Mouse (Mus musculus): Measurements from ENCODE around the gene Abcc8. TPM values are rescaled to one million over a fixed set of nuclear protein-coding genes. Genes with fewer than 3 reads are reported as not detected.

Abcc8 gene
- polyA plus RNA-seq (2012; fragmentation: generic; extraction: Trizol) = not detected
- long read RNA-seq, experiment 1 = 0 reads
- long read RNA-seq, experiment 2 = 0 reads

DNA sequence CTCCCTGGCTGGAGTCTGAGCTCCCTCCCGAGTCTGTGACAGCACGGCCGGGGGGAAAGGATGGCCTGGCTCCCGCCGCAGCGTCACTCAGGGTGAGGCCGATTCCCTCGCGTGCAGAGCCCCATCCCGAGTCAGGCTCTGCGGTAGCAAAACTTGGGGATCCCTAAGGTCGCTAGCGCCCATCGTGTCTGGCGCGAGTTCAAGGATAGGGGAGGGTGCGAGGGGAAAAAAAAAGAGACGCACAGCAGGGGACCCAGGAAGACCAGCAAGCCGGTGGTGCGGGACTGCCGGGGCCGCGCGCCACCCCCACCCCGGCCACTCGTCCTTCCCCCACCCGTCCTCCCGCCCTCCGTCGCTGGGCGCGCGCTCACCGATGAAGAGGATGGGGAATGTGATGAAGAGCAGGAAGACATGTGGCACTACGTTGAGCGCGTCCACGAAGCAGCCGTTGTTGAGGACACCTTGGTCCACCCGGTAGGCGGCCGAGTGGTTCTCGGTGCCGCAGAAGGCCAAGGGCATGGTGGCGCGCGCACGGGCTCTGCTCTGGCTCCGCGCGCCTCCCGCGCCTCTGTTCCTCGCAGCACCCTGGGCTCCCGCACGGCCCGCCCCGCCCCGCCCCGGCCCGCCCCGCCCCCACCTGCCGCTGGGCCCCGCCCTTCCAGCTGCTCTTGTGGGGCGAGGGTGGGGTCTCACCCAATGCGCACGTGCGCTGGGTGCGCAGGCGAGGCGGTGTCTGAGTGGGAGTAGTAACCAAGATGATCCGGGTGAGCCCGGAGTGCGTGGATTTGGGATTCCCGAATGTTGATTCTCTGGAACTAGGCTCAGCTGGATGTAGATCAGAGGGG lies at the start of gene Abcc8:
Gene Abcc8 (minus strand): TSS at position 603 of the 845 bp plus-strand sequence.
- no peak within 1 kb of the TSS for H3ac ChIP-seq (ENCODE audit: control insufficient read depth, insufficient read length, low read depth)
- H3K27me3 ChIP-seq (ENCODE audit: control insufficient read depth, insufficient read depth, insufficient read length) = peaks cover 52% of the 10 kb centered on the region
- no peak within 1 kb of the TSS for H3K4me3 ChIP-seq (ENCODE audit: insufficient read depth, poor library complexity, severe bottlenecking)
- TF ChIP-seq MYOG (IDR thresholded peaks at IDR 0.05; ENCODE audit: control insufficient read depth, extremely low read depth, insufficient read length) (no peak), CEBPB (IDR thresholded peaks at IDR 0.05; ENCODE audit: low read depth) (no peak), MYOD1 (IDR thresholded peaks at IDR 0.05; ENCODE audit: control insufficient read depth, insufficient read length, low read depth) (no peak), USF1 (IDR thresholded peaks at IDR 0.05; ENCODE audit: low read depth) (no peak), MAX (IDR thresholded peaks at IDR 0.05) (no peak)
- no peaks in the 10 kb centered on the region for H3K79me2 ChIP-seq (ENCODE audit: control insufficient read depth, insufficient read depth)
- H3K36me3 ChIP-seq (ENCODE audit: control insufficient read depth, insufficient read depth) = no peaks in the 10 kb centered on the region
- H3K79me3 ChIP-seq (ENCODE audit: low read depth) = no peaks in the 10 kb centered on the region

DNA sequence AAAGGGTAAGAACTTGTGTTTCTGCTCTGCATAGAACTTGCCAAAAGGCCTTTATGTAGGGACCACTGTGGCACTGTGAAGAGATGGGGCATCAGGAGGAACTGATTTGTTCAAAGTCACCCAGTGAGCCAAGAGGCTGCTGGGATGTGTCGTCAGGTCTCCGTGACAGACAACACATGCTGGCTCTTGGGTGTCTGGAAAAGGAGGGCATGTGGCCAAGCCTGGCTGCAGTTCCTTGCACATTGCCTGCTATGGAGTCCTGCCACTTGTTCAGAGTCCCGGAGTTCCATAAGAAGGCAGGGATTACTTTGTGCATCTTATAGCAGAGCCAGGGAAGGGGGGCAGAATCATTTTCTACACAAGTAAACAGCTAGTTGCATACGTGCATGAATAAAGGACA lies 47.1 kb upstream of the Abcc8 start:
- H3K4me3 ChIP-seq (ENCODE audit: insufficient read depth, poor library complexity, severe bottlenecking) = no peak overlapping the region
- H3K79me2 ChIP-seq (ENCODE audit: control insufficient read depth, insufficient read depth) = no peaks in the 10 kb centered on the region
- H3ac ChIP-seq (ENCODE audit: control insufficient read depth, insufficient read length, low read depth) = no peak overlapping the region
- H3K79me3 ChIP-seq (ENCODE audit: low read depth) = no peaks in the 10 kb centered on the region
- no peaks in the 10 kb centered on the region for H3K36me3 ChIP-seq (ENCODE audit: control insufficient read depth, insufficient read depth)
- TF ChIP-seq USF1 (IDR thresholded peaks at IDR 0.05; ENCODE audit: low read depth) = no peak
- peaks cover 61% of the 10 kb centered on the region for H3K27me3 ChIP-seq (ENCODE audit: control insufficient read depth, insufficient read depth, insufficient read length)

DNA sequence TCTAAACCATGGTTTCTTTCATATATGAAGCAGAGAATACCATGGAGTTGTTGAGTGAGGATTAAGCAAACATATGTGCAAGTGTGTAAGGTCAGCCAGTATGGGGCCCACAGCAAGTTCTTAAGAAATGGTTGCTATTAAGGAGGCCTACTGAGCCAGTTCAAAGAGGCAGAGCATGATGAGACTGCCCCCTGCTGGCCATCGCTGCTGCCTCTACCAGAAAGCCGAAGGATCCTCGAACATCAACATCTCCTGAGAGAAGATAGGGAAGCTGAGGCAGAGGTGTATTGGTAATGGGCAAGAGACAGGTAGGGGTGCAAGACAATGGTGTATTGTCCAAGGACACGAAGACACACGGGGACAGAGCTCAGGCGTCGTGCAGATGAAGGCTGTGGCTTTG lies 46.4 kb upstream of the Abcc8 start:
- TF ChIP-seq MYOD1 (IDR thresholded peaks at IDR 0.05; ENCODE audit: control insufficient read depth, insufficient read length, low read depth) (no peak), CTCF (IDR thresholded peaks at IDR 0.05; ENCODE audit: control insufficient read depth, insufficient read depth, insufficient read length) (peak; percentile 69)
- Histone ChIP-seq H3ac (ENCODE audit: control insufficient read depth, insufficient read length, low read depth) (no peak overlapping the region), H3K36me3 (ENCODE audit: control insufficient read depth, insufficient read depth) (no peaks in the 10 kb centered on the region), H3K27me3 (ENCODE audit: control insufficient read depth, insufficient read depth, insufficient read length) (peaks cover 66% of the 10 kb centered on the region), H3K79me2 (ENCODE audit: control insufficient read depth, insufficient read depth) (no peaks in the 10 kb centered on the region), H3K79me3 (ENCODE audit: low read depth) (no peaks in the 10 kb centered on the region), H3K4me3 (ENCODE audit: insufficient read depth, poor library complexity, severe bottlenecking) (no peak overlapping the region)

- Histone ChIP-seq H3K79me3 (ENCODE audit: low read depth) (no peaks in the 10 kb centered on the region), H3K4me3 (ENCODE audit: insufficient read depth, poor library complexity, severe bottlenecking) (no peak overlapping the region), H3K36me3 (ENCODE audit: control insufficient read depth, insufficient read depth) (no peaks in the 10 kb centered on the region), H3K27me3 (ENCODE audit: control insufficient read depth, insufficient read depth, insufficient read length) (peaks cover 66% of the 10 kb centered on the region), H3ac (ENCODE audit: control insufficient read depth, insufficient read length, low read depth) (no peak overlapping the region), H3K79me2 (ENCODE audit: control insufficient read depth, insufficient read depth) (no peaks in the 10 kb centered on the region)
- no peak for TF ChIP-seq MYOD1 (IDR thresholded peaks at IDR 0.05; ENCODE audit: control insufficient read depth, insufficient read length, low read depth)
- no peak for TF ChIP-seq USF1 (IDR thresholded peaks at IDR 0.05; ENCODE audit: low read depth)
- TF ChIP-seq MAX (IDR thresholded peaks at IDR 0.05) = no peak
- TF ChIP-seq FOSL1 (IDR thresholded peaks at IDR 0.05; ENCODE audit: insufficient read depth, low read length, poor library complexity, severe bottlenecking) = no peak
- TF ChIP-seq CEBPB (IDR thresholded peaks at IDR 0.05; ENCODE audit: low read depth) = no peak
- TF ChIP-seq CTCF (IDR thresholded peaks at IDR 0.05; ENCODE audit: control insufficient read depth, insufficient read depth, insufficient read length) = no peak
- TF ChIP-seq MYOG (IDR thresholded peaks at IDR 0.05; ENCODE audit: control insufficient read depth, extremely low read depth, insufficient read length) = no peak
These were observed 40.8 kb upstream of the Abcc8 start for GRCm38 (mm10) chr7:46220591-46221129.

DNA sequence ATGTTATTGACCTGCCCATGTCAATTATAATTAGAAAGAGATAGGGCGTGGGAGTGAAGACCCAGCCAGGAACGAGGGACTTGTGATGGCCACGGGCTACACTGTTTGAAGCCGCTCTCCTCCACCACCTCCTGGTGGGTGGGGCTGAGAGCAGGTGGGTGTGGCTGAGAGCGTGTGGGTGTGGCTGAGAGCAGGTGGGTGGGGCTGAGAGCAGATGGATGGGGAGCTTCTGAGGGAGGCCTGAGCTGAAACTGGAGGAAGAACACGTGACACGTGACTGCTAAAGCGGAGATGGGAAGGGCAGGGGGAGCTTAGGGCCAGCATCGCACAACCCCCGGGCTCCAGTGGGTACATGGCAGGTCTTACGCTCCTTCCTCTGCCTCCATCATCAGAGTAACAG lies 38.6 kb upstream of the Abcc8 start:
- H3K36me3 ChIP-seq (ENCODE audit: control insufficient read depth, insufficient read depth) = no peaks in the 10 kb centered on the region
- H3K27me3 ChIP-seq (ENCODE audit: control insufficient read depth, insufficient read depth, insufficient read length) = peaks cover 65% of the 10 kb centered on the region
- no peaks in the 10 kb centered on the region for H3K79me3 ChIP-seq (ENCODE audit: low read depth)
- no peak for TF ChIP-seq MAX (IDR thresholded peaks at IDR 0.05)
- TF ChIP-seq USF1 (IDR thresholded peaks at IDR 0.05; ENCODE audit: low read depth) = no peak
- no peak for TF ChIP-seq CTCF (IDR thresholded peaks at IDR 0.05; ENCODE audit: control insufficient read depth, insufficient read depth, insufficient read length)
- no peak for TF ChIP-seq CEBPB (IDR thresholded peaks at IDR 0.05; ENCODE audit: low read depth)
- TF ChIP-seq FOSL1 (IDR thresholded peaks at IDR 0.05; ENCODE audit: insufficient read depth, low read length, poor library complexity, severe bottlenecking) = no peak
- no peak for TF ChIP-seq MYOD1 (IDR thresholded peaks at IDR 0.05; ENCODE audit: control insufficient read depth, insufficient read length, low read depth)
- no peak for TF ChIP-seq MYOG (IDR thresholded peaks at IDR 0.05; ENCODE audit: control insufficient read depth, extremely low read depth, insufficient read length)
- H3ac ChIP-seq (ENCODE audit: control insufficient read depth, insufficient read length, low read depth) = no peak overlapping the region
- no peak overlapping the region for H3K4me3 ChIP-seq (ENCODE audit: insufficient read depth, poor library complexity, severe bottlenecking)
- H3K79me2 ChIP-seq (ENCODE audit: control insufficient read depth, insufficient read depth) = no peaks in the 10 kb centered on the region

GRCm38 (mm10) chr7:46216481-46216880 lies 36.6 kb upstream of the Abcc8 start:
- TF ChIP-seq MYOG (IDR thresholded peaks at IDR 0.05; ENCODE audit: control insufficient read depth, extremely low read depth, insufficient read length) (no peak), CEBPB (IDR thresholded peaks at IDR 0.05; ENCODE audit: low read depth) (no peak)
- H3ac ChIP-seq (ENCODE audit: control insufficient read depth, insufficient read length, low read depth) = no peak overlapping the region
- H3K79me2 ChIP-seq (ENCODE audit: control insufficient read depth, insufficient read depth) = no peaks in the 10 kb centered on the region
- H3K4me3 ChIP-seq (ENCODE audit: insufficient read depth, poor library complexity, severe bottlenecking) = no peak overlapping the region
- peaks cover 60% of the 10 kb centered on the region for H3K27me3 ChIP-seq (ENCODE audit: control insufficient read depth, insufficient read depth, insufficient read length)
- H3K36me3 ChIP-seq (ENCODE audit: control insufficient read depth, insufficient read depth) = no peaks in the 10 kb centered on the region
- no peaks in the 10 kb centered on the region for H3K79me3 ChIP-seq (ENCODE audit: low read depth)
